Mouse (Mus musculus): ENCODE data around the gene Mark3. TPM values are rescaled to one million over a fixed set of nuclear protein-coding genes. Genes with fewer than 3 reads are reported as not detected.

Mark3 gene
- total and polyA plus RNA-seq, 2 experiments from 2014 or later, result 41.3 to 112 TPM

DNA sequence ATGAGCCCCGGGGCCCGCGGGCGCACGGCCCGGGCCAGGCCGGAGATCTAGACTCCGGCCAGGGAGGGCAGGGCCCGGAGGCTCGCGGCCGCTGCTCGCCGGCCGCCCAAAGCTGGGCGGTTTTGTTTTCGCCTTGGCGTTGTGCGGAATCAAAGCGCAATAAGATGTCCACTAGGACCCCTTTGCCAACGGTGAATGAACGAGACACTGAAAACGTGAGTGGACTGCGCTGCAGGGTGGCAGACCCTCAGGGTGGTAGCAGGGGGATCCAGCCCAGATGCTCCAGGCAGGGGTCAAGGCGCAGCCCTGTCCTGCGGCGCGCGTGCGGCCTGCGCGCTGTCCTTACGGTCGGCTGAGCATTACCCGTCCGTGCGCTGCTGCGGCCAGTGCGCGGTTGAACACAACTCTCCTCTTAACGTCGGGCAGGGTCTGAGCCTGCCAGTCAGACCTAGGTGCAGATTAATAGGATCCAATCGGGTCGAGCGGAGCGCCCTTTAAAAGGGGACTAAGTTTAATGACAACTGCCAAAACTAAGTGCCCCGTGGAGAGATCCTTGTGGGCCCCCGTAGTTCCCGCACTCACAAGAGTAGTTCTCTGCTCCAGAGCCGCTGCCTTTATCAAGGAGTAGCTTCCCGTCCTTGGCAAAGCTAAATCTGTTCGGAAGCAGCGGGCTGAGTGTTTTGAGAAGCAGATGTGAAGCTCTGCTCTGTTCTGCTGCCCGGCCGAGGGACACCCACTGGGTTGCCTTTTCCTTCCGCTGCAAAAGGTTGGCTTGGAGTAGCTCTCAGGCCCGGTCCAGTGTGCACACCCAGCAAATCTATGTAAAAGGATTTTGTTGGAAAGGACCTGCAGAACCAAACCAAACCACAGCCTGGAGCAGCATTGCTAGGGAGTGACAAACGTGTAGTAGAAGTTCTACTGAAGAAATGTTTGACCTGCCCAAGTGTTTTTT, 840 bp downstream of the Mark3 start:
- ATAC-seq (ENCODE audit: low FRiP score), result peak; percentile 35; the same call in 1 of the 2 replicates

DNA sequence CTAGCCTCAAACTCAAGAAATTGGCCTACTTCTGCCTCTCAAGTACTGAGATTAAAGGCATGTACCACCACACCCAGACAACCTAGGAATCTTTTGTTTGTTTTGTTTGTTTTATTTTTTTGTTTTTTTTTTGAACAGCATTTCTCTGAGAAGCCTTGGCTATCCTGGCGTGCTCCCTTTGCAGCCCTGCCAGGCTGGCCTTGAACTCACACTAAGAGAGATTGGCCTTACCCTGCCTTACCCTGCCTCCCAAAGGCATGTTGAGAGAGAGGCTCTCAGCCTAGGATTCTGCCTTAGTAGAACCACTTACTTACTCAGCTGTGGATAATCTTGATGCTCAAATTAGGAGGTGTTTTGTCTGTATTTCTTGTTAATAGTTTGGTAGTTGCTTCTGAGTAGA, 8.7 kb downstream of the Mark3 start:
- 85% methylated on average over 1 of the region's 1 CpGs for WGBS
- no peak overlapping the region for H3K27ac ChIP-seq (ENCODE audit: low read depth, low read length)
- H3K9ac ChIP-seq (replicated peaks; ENCODE audit: low read length, poor library complexity, severe bottlenecking), result no peak overlapping the region
- DNase-seq (ENCODE audit: low spot score) (no peak), ATAC-seq (ENCODE audit: low FRiP score) (no peak)
- TF ChIP-seq CTCF (IDR thresholded peaks at IDR 0.05), result no peak
- no peaks in the 10 kb centered on the region for H3K9me3 ChIP-seq (ENCODE audit: low read length)
- no peak overlapping the region for H3K4me3 ChIP-seq (ENCODE audit: low read depth, low read length)
- no peak overlapping the region for H3K4me2 ChIP-seq (ENCODE audit: low read depth, low read length, poor library complexity, severe bottlenecking)
- H3K36me3 ChIP-seq (ENCODE audit: insufficient read depth, low read length), result no peaks in the 10 kb centered on the region
- no peaks in the 10 kb centered on the region for H3K27me3 ChIP-seq (ENCODE audit: insufficient read depth, low read length)
- H3K4me1 ChIP-seq (ENCODE audit: insufficient read depth, low read length), result no peaks in the 10 kb centered on the region

More for the DNA sequence above, 840 bp downstream of the Mark3 start:
- H3K36me3 ChIP-seq (ENCODE audit: insufficient read depth, low read length), result no peaks in the 10 kb centered on the region
- H3K9me3 ChIP-seq (ENCODE audit: low read length), result no peaks in the 10 kb centered on the region
- peak overlapping the region; percentile 98 for H3K9ac ChIP-seq (replicated peaks; ENCODE audit: low read length, poor library complexity, severe bottlenecking)
- peak; percentile 43 for DNase-seq (ENCODE audit: low spot score)
- no peaks in the 10 kb centered on the region for H3K27me3 ChIP-seq (ENCODE audit: insufficient read depth, low read length)
- H3K4me3 ChIP-seq (ENCODE audit: low read depth, low read length), result peak overlapping the region; percentile 82
- TF ChIP-seq CTCF (IDR thresholded peaks at IDR 0.05), result no peak
- peak overlapping the region; percentile 96 for H3K27ac ChIP-seq (ENCODE audit: low read depth, low read length)
- under 1% methylated on average over 48 of the region's 58 CpGs for WGBS
- H3K4me1 ChIP-seq (ENCODE audit: insufficient read depth, low read length), result peaks cover 14% of the 10 kb centered on the region; the same call in 1 of the 2 replicates
- H3K4me2 ChIP-seq (ENCODE audit: low read depth, low read length, poor library complexity, severe bottlenecking), result peak overlapping the region; percentile 91

DNA sequence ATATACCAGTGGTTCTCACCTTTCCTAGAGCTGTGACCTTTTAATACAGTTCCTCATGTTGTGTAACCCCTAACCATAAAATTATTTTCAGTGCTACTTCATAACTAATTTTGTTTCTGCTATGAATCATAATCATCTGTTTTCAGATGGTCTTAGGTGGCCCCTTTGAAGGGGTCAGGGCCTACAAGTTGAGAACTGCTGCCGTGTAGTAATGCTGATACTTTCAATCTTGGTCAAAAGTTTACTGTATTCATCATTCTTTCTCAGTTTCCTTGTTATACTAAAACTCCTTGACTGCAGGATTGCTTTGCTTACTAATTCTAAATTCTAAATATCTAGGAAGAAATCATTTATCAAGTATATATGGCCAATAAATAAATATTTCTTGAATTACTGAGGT, 10.1 kb downstream of the Mark3 start:
- Histone ChIP-seq H3K4me3 (ENCODE audit: low read depth, low read length) (no peak overlapping the region), H3K9ac (replicated peaks; ENCODE audit: low read length, poor library complexity, severe bottlenecking) (no peak overlapping the region), H3K4me1 (ENCODE audit: insufficient read depth, low read length) (no peaks in the 10 kb centered on the region), H3K9me3 (ENCODE audit: low read length) (no peaks in the 10 kb centered on the region), H3K4me2 (ENCODE audit: low read depth, low read length, poor library complexity, severe bottlenecking) (no peak overlapping the region), H3K36me3 (ENCODE audit: insufficient read depth, low read length) (no peaks in the 10 kb centered on the region), H3K27me3 (ENCODE audit: insufficient read depth, low read length) (no peaks in the 10 kb centered on the region), H3K27ac (ENCODE audit: low read depth, low read length) (no peak overlapping the region)
- no peak for ATAC-seq (ENCODE audit: low FRiP score)
- WGBS, result 84% methylated on average over 1 of the region's 1 CpGs
- no peak for TF ChIP-seq CTCF (IDR thresholded peaks at IDR 0.05)
- DNase-seq (ENCODE audit: low spot score), result no peak

DNA sequence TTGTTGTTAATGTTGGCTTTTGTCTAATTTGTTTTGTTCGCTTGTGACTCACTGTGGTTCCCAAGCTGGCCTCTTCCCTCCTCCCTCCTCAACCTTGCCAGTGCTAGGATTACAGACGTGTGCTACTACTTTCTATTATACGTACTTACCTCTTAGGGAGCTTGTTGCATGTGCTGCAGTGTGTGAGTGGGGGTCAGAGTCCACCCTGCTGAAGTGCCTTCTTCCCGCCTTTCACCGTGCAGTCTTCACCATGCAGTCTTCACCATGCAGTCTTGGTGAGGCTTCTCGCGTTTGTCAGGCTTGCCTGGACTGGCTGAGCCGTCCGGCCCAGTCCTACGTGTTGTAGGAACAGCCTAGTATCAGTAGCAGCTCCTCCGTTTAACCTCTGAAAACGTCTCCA, 12.9 kb downstream of the Mark3 start:
- TF ChIP-seq CTCF (IDR thresholded peaks at IDR 0.05), result no peak
- Histone ChIP-seq H3K4me3 (ENCODE audit: low read depth, low read length) (no peak overlapping the region), H3K27me3 (ENCODE audit: insufficient read depth, low read length) (no peaks in the 10 kb centered on the region), H3K9me3 (ENCODE audit: low read length) (no peaks in the 10 kb centered on the region), H3K9ac (replicated peaks; ENCODE audit: low read length, poor library complexity, severe bottlenecking) (no peak overlapping the region), H3K27ac (ENCODE audit: low read depth, low read length) (no peak overlapping the region), H3K4me1 (ENCODE audit: insufficient read depth, low read length) (no peaks in the 10 kb centered on the region), H3K4me2 (ENCODE audit: low read depth, low read length, poor library complexity, severe bottlenecking) (no peak overlapping the region), H3K36me3 (ENCODE audit: insufficient read depth, low read length) (no peaks in the 10 kb centered on the region)
- ATAC-seq (ENCODE audit: low FRiP score) (no peak), DNase-seq (ENCODE audit: low spot score) (no peak)
- WGBS, result 86% methylated on average over 12 of the region's 12 CpGs

DNA sequence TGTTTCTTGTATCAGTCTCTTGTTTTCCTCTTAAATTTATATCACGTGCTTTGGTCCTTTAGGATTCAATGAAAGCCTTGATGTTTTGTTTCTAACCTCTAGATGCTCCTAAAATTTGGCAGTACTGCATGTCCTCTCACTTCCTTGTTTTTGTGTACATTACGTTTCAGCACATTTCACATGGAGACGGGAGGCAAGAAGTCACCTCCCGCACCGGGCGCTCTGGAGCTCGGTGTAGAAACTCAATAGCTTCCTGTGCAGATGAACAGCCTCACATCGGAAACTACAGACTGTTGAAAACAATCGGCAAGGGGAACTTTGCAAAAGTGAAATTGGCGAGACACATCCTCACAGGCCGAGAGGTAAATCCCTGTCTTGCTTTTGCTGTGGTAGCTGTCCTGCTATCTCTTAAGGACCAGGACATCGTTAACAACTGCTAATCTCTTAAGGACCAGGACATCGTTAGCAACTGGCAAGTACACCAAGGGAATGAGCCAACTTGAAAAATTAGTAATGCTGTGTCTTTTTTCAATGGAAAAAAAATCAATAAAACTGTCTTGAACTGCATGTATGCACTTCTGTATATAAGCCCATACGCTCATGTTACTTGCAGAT, 18.2 kb downstream of the Mark3 start:
- Histone ChIP-seq H3K9me3 (ENCODE audit: low read length) (no peaks in the 10 kb centered on the region), H3K36me3 (ENCODE audit: insufficient read depth, low read length) (0 out of 2 replicates have a peak, but pooled peaks cover 7% of the 10 kb centered on the region), H3K4me2 (ENCODE audit: low read depth, low read length, poor library complexity, severe bottlenecking) (no peak overlapping the region), H3K27me3 (ENCODE audit: insufficient read depth, low read length) (no peaks in the 10 kb centered on the region), H3K27ac (ENCODE audit: low read depth, low read length) (no peak overlapping the region), H3K9ac (replicated peaks; ENCODE audit: low read length, poor library complexity, severe bottlenecking) (no peak overlapping the region), H3K4me1 (ENCODE audit: insufficient read depth, low read length) (no peaks in the 10 kb centered on the region), H3K4me3 (ENCODE audit: low read depth, low read length) (no peak overlapping the region)
- no peak for ATAC-seq (ENCODE audit: low FRiP score)
- peak; percentile 12 for DNase-seq (ENCODE audit: low spot score)
- WGBS, result 83% methylated on average over 14 of the region's 14 CpGs
- no peak for TF ChIP-seq CTCF (IDR thresholded peaks at IDR 0.05)

DNA sequence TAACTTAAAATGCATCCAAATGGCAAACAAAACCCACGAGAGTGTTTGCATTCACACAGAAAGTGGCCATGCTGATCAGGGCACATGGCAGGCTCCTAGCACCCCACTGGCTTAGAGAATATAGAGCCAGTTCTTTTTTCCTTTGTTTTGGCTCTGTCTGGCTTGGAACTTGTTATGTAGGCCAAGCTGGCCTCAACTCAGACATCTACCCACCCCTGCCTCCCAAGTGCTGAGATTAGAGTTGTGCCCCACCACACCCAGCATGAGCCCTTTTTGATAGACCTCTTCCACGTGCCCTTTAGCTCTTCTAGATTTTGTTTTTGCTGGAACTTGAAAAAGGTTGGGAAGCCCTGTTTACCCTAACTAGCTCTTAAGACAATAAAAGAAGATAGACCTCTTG, 19.5 kb downstream of the Mark3 start:
- Histone ChIP-seq H3K27me3 (ENCODE audit: insufficient read depth, low read length) (no peaks in the 10 kb centered on the region), H3K4me2 (ENCODE audit: low read depth, low read length, poor library complexity, severe bottlenecking) (no peak overlapping the region), H3K9me3 (ENCODE audit: low read length) (no peaks in the 10 kb centered on the region), H3K36me3 (ENCODE audit: insufficient read depth, low read length) (0 out of 2 replicates have a peak, but pooled peaks cover 7% of the 10 kb centered on the region), H3K9ac (replicated peaks; ENCODE audit: low read length, poor library complexity, severe bottlenecking) (no peak overlapping the region), H3K4me1 (ENCODE audit: insufficient read depth, low read length) (no peaks in the 10 kb centered on the region), H3K27ac (ENCODE audit: low read depth, low read length) (no peak overlapping the region), H3K4me3 (ENCODE audit: low read depth, low read length) (no peak overlapping the region)
- no peak for ATAC-seq (ENCODE audit: low FRiP score)
- TF ChIP-seq CTCF (IDR thresholded peaks at IDR 0.05), result no peak
- DNase-seq (ENCODE audit: low spot score), result no peak
- WGBS, result 65% methylated on average over 2 of the region's 2 CpGs

Data from midbrain, postnatal 0 days (tissue).